Mouse (Mus musculus) hindbrain, embryonic 13.5 days (tissue): Measurements from ENCODE around the gene Myh10. TPM values are rescaled to one million over a fixed set of nuclear protein-coding genes. Genes with fewer than 3 reads are reported as not detected.

Experiments used
- ATAC-seq: fragments of 200-750 bp; cut with Nextera tagmentation; 2 replicates; pipeline ENCODE4 v1.8.0; 2017; ENCODE audit warnings: moderate TSS enrichment; ENCODE audit not compliant: low FRiP score
- H3K27ac ChIP-seq: fragments of 300-500 bp; sonication (generic); 2 replicates; pipeline ENCODE4 v1.5.1; 2015; ENCODE audit warnings: inconsistent platforms, mild to moderate bottlenecking, moderate library complexity
- H3K27me3 ChIP-seq: fragments of 300-500 bp; sonication (generic); 2 replicates; pipeline ENCODE4 v1.6.1; 2015; ENCODE audit warnings: mild to moderate bottlenecking, inconsistent platforms
- H3K36me3 ChIP-seq: fragments of 300-500 bp; sonication (generic); 2 replicates; pipeline ENCODE4 v1.6.1; 2015; ENCODE audit warnings: mild to moderate bottlenecking, inconsistent platforms
- H3K4me1 ChIP-seq: fragments of 300-500 bp; sonication (generic); replicated peaks from 2 replicates; pipeline ENCODE4 v1.6.1; 2015; ENCODE audit warnings: inconsistent platforms
- H3K4me2 ChIP-seq: fragments of 300-500 bp; sonication (generic); 2 replicates; pipeline ENCODE4 v1.6.1; 2015; ENCODE audit warnings: inconsistent platforms, mild to moderate bottlenecking, moderate library complexity
- H3K4me3 ChIP-seq: fragments of 300-500 bp; sonication (generic); 2 replicates; pipeline ENCODE4 v1.5.1; 2015; ENCODE audit warnings: mild to moderate bottlenecking, inconsistent platforms
- H3K9ac ChIP-seq: fragments of 300-500 bp; sonication (generic); 2 replicates; pipeline ENCODE4 v1.6.1; 2015; ENCODE audit warnings: mild to moderate bottlenecking, inconsistent platforms
- H3K9me3 ChIP-seq: fragments of 300-500 bp; sonication (generic); 2 replicates; pipeline ENCODE4 v1.6.1; 2016; ENCODE audit warnings: inconsistent platforms
- WGBS: fragments of 180-500 bp; shearing (Covaris S2); methylation state at CpG from one replicate; pipeline ENCODE4 v1.1.7; 2015; 5-methylcytosine and 5-hydroxymethylcytosine counted together
- polyA plus RNA-seq: library from polyadenylated mRNA; unstranded; fragments of >200 nt; fragmentation: Nextera tagmentation; extraction: Ambion mirVana; gene quantifications from 2 replicates; pipeline ENCODE4 v1.2.1, GENCODE M21; 2015

Myh10 gene
- polyA plus RNA-seq, 1 experiment from 2014 or later, result 93.4 TPM

- no peak overlapping the region for H3K4me2 ChIP-seq
- ATAC-seq, result no peak
- H3K9ac ChIP-seq, result no peak overlapping the region
- WGBS, result 82% methylated on average over 4 of the region's 4 CpGs
- H3K27ac ChIP-seq, result no peak overlapping the region
- H3K4me3 ChIP-seq, result no peak overlapping the region
- H3K36me3 ChIP-seq, result no peaks in the 10 kb centered on the region
- H3K27me3 ChIP-seq, result 0 out of 2 replicates have a peak, but pooled peaks cover 6% of the 10 kb centered on the region
- no peaks in the 10 kb centered on the region for H3K9me3 ChIP-seq
- H3K4me1 ChIP-seq, result peaks cover 3% of the 10 kb centered on the region; the same call in 1 of the 2 replicates
Measured at GRCm38 (mm10) chr11:68863631-68864091, 172.3 kb downstream of the Myh10 start.

DNA sequence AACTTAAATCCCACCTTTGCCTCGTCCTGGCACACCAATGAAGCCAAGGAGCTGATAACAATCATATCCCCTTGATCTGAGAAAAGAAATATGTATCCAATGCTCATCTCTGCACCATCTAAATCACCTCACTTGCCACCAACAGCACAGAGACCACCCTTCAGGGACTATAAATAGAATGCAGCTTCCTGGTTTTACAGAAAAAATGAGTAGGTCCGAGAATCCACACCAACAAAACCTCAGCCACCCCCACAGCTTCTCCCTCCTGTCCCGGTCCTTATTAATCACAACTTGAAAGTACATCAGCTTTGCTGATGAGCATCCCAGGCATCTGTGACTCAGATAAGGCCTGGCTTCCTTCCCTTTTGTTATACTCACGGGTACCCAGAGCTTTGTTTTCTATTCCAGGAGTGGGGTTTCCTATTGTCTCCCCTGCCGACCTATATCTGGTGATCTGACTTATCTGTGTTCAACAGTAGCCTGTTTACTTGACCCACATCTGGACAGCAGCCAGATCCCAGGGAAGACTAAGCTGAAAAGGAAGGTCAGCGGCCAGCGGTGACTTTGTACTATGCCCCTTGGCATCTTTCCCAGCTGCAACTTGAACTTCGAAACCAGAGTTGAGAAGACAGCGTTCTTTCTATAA is 173.3 kb downstream of the Myh10 start:
- Histone ChIP-seq H3K9me3 (no peaks in the 10 kb centered on the region), H3K27ac (no peak overlapping the region), H3K4me1 (peaks cover 3% of the 10 kb centered on the region; the same call in 1 of the 2 replicates), H3K27me3 (0 out of 2 replicates have a peak, but pooled peaks cover 3% of the 10 kb centered on the region), H3K36me3 (no peaks in the 10 kb centered on the region), H3K4me3 (no peak overlapping the region), H3K4me2 (no peak overlapping the region), H3K9ac (no peak overlapping the region)
- ATAC-seq, result no peak
- WGBS, result 52% methylated on average over 9 of the region's 9 CpGs

Other genes starting within 250 kb of the Myh10 start
- gene Pik3r6, start 188.5 kb upstream of the Myh10 start, polyA plus RNA-seq, result 1.6 and 2.7 TPM in 2 replicates
- gene Mfsd6l, start 135.4 kb upstream of the Myh10 start, polyA plus RNA-seq, result not detected in 2 replicates
- gene Ccdc42, start 104.5 kb upstream of the Myh10 start, polyA plus RNA-seq, result 0.27 TPM in 2 replicates
- gene Ndel1, start 180.3 kb downstream of the Myh10 start, polyA plus RNA-seq, result 90.8 and 92.6 TPM in 2 replicates
- 0.09 TPM in 1 of 2 replicates, not detected in the other for gene Rnf222, start 197.0 kb downstream of the Myh10 start, polyA plus RNA-seq
- 684 and 691 TPM in 2 replicates for gene Rpl26, start 210.0 kb downstream of the Myh10 start, polyA plus RNA-seq
- gene Odf4, start 235.5 kb downstream of the Myh10 start, polyA plus RNA-seq, result 0.60 and 0.84 TPM in 2 replicates